ENCODE assay signal across 7 mouse cellular contexts in the genomic region with DNA sequence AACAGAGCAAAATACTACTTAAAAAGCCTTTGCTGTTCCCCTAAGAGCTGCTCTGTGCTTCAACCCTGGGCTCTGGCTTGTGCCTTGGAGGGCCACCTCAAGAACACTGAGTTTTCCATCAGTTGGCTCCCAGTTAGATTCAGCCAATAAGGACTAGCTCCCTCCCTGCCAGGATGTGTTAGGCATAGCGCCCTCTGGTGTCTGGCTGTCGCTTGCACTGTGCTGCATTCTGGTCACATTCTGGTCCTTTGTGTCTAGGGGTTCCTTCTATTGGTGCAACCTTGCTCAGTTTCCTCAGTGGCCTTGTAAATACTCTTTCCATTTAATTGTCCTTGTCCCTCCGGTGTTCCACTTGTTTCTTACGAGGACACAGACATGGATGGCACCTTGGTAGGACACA.
A peak's percentile ranks its signal among the peaks of the same experiment; 100 is the strongest.
DNase-seq lines count a peak whose midpoint lies in the region; ATAC-seq and TF ChIP-seq lines count a peak whose summit lies in the region.

No protein-coding gene starts in this region.

- no peak overlapping the region for H3K4me2 ChIP-seq in stomach, postnatal 0 days (replicated peaks; ENCODE audit: low read depth)

- TF ChIP-seq EP300 in MEL (IDR thresholded peaks at IDR 0.05; ENCODE audit: low read depth in 1 of 2, low read length in 2 of 2): no peak
- TF ChIP-seq EP300 in stomach, postnatal 0 days (optimal IDR thresholded peaks at IDR 0.05): no peak

- no peak for DNase-seq in kidney, adult 2 months
- no peak for DNase-seq in kidney, postnatal 14 days
- DNase-seq in A20 (ENCODE audit: low read depth, low spot score) (peak; percentile 2), MEL (ENCODE audit: low read depth, low spot score) (peak; percentile 4)
- DNase-seq in stomach, postnatal 0 days (ENCODE audit: low spot score): peak; percentile 38
- no peak for DNase-seq in ovary, postnatal 10 days (ENCODE audit: low spot score)

- H3K27ac ChIP-seq in kidney, adult 2 months (ENCODE audit: insufficient read depth, low read depth, low read length): no peak overlapping the region
- H3K27ac ChIP-seq in MEL (ENCODE audit: control insufficient read depth, low read depth, low read length): no peak overlapping the region
- no peak overlapping the region for H3K27ac ChIP-seq in stomach, postnatal 0 days (replicated peaks)

- H3K4me1 ChIP-seq in kidney, adult 2 months (ENCODE audit: control insufficient read depth, insufficient read depth, low read length): no peaks in the 10 kb centered on the region
- H3K4me1 ChIP-seq in MEL (ENCODE audit: control insufficient read depth in 1 of 2, insufficient read depth in 2 of 2, low read length in 2 of 2): no peaks in the 10 kb centered on the region
- H3K4me1 ChIP-seq in stomach, postnatal 0 days (replicated peaks; ENCODE audit: control insufficient read depth, insufficient read depth): no peaks in the 10 kb centered on the region

- no peaks in the 10 kb centered on the region for H3K9me3 ChIP-seq in MEL (replicated peaks; ENCODE audit: insufficient read depth, low read length)
- H3K9me3 ChIP-seq in stomach, postnatal 0 days (ENCODE audit: control insufficient read depth, low read length): no peaks in the 10 kb centered on the region

- 67% methylated on average over 4 of the region's 4 CpGs for WGBS in kidney, adult 2 months
- WGBS in stomach, postnatal 0 days: 56% methylated on average over 4 of the region's 4 CpGs

- H3K4me3 ChIP-seq in kidney, adult 2 months (ENCODE audit: insufficient read depth, low read depth, low read length): no peak overlapping the region
- no peak overlapping the region for H3K4me3 ChIP-seq in MEL (ENCODE audit: control insufficient read depth in 1 of 2, insufficient read depth in 1 of 2, low read depth in 2 of 2, low read length in 2 of 2)
- H3K4me3 ChIP-seq in stomach, postnatal 0 days (ENCODE audit: low read depth, low read length): no peak overlapping the region

- no peaks in the 10 kb centered on the region for H3K27me3 ChIP-seq in kidney, adult 2 months (replicated peaks; ENCODE audit: control insufficient read depth, insufficient read depth, low read length)
- no peaks in the 10 kb centered on the region for H3K27me3 ChIP-seq in MEL (ENCODE audit: control insufficient read depth in 1 of 2, insufficient read depth in 2 of 2, low read length in 2 of 2)
- H3K27me3 ChIP-seq in stomach, postnatal 0 days (ENCODE audit: control insufficient read depth, insufficient read depth, low read length): no peaks in the 10 kb centered on the region

- TF ChIP-seq POLR2A in kidney, adult 2 months (IDR thresholded peaks at IDR 0.05; ENCODE audit: low read depth, low read length): no peak
- no peak for TF ChIP-seq POLR2A in MEL (IDR thresholded peaks at IDR 0.05; ENCODE audit: control insufficient read depth in 1 of 2, insufficient read depth in 1 of 2, low read depth in 1 of 2, low read length in 2 of 2, poor library complexity in 1 of 2)

- H3K9ac ChIP-seq in MEL (ENCODE audit: control insufficient read depth, low read depth, low read length, poor library complexity, severe bottlenecking): no peak overlapping the region
- no peak overlapping the region for H3K9ac ChIP-seq in stomach, postnatal 0 days (ENCODE audit: low read length)

- peak; percentile 47; the same call in 1 of the 2 replicates for TF ChIP-seq CTCF in kidney, adult 2 months (conservative IDR thresholded peaks at IDR 0.05; ENCODE audit: insufficient read depth, insufficient read length, low read depth, low read length)
- TF ChIP-seq CTCF in MEL (IDR thresholded peaks at IDR 0.05 in 2 of 3, conservative IDR thresholded peaks at IDR 0.05 in 1 of 3; ENCODE audit: control insufficient read depth in 1 of 3, insufficient read depth in 1 of 3, low read depth in 2 of 3, low read length in 3 of 3, poor library complexity in 1 of 3, severe bottlenecking in 1 of 3): peak in 2 of 3 experiments; percentile 24 to 48; a peak in 5 of 6 replicates
- peak; percentile 67 for TF ChIP-seq CTCF in stomach, postnatal 0 days (IDR thresholded peaks at IDR 0.05; ENCODE audit: low read depth)

- TF ChIP-seq RAD21 in MEL (IDR thresholded peaks at IDR 0.05; ENCODE audit: low read depth, low read length): no peak

- peak; percentile 44 to 62; a peak in 2 of 4 replicates for ATAC-seq in hematopoietic stem cell, adult 5-6 weeks (replicated peaks in 1 of 2; ENCODE audit: insufficient read depth in 1 of 2, low FRiP score in 2 of 2, low TSS enrichment in 1 of 2, low read depth in 1 of 2, poor library complexity in 2 of 2, severe bottlenecking in 2 of 2)
- no peak for ATAC-seq in stomach, postnatal 0 days (ENCODE audit: low FRiP score, low TSS enrichment)

- H3K79me2 ChIP-seq in MEL (ENCODE audit: control insufficient read depth, insufficient read depth, low read length, poor library complexity): no peaks in the 10 kb centered on the region

- no peaks in the 10 kb centered on the region for H3K36me3 ChIP-seq in kidney, adult 2 months (ENCODE audit: control insufficient read depth, insufficient read depth, low read length)
- H3K36me3 ChIP-seq in MEL (ENCODE audit: control insufficient read depth in 1 of 2, insufficient read depth in 2 of 2, low read length in 2 of 2): no peaks in the 10 kb centered on the region
- H3K36me3 ChIP-seq in stomach, postnatal 0 days (ENCODE audit: control insufficient read depth, insufficient read depth, low read length): no peaks in the 10 kb centered on the region

TF ChIP-seq in MEL, 35 proteins besides CTCF, POLR2A, EP300 and RAD21:
- TF ChIP-seq KAT2A (conservative IDR thresholded peaks at IDR 0.05; ENCODE audit: low read depth, low read length) (no peak), MYB (IDR thresholded peaks at IDR 0.05; ENCODE audit: low read depth, low read length) (no peak), MAFK (IDR thresholded peaks at IDR 0.05; ENCODE audit: borderline replicate concordance, low read depth, low read length) (no peak), MAX (IDR thresholded peaks at IDR 0.05; ENCODE audit: low read length) (no peak), ZNF384 (IDR thresholded peaks at IDR 0.05; ENCODE audit: low read depth, low read length) (no peak), MAZ (IDR thresholded peaks at IDR 0.05; ENCODE audit: low read depth, low read length) (no peak), NELFE (IDR thresholded peaks at IDR 0.05; ENCODE audit: low read depth, low read length) (no peak), MEF2A (IDR thresholded peaks at IDR 0.05; ENCODE audit: extremely low read depth, insufficient replicate concordance, low read depth, low read length, poor library complexity, severe bottlenecking) (no peak)
TF ChIP-seq in MEL: peak in this region for 0.

Comparison
In these comparisons a context has a peak if more than half of its experiments do, and no peak if none do; other contexts are left out.
1. DNase-seq: peak in A20 (single experiment), MEL (single experiment) and stomach, postnatal 0 days (single experiment); none in kidney, adult 2 months (single experiment), kidney, postnatal 14 days (single experiment) and ovary, postnatal 10 days (single experiment).
2. Peak in every context shown above with its lines, with median percentiles within 50 percentile points of each other: CTCF ChIP-seq.